Mouse (Mus musculus) embryonic facial prominence, embryonic 15.5 days (tissue): Measurements from ENCODE around the gene Gm9999. TPM values are rescaled to one million over a fixed set of nuclear protein-coding genes. Genes with fewer than 3 reads are reported as not detected.
A peak's percentile ranks its signal among the peaks of the same experiment; 100 is the strongest.

ENCODE experiments used
- ATAC-seq: fragments of 200-750 bp; cut with Nextera tagmentation; 2 replicates; pipeline ENCODE4 v1.8.0; 2017; ENCODE audit warnings: low read depth, moderate TSS enrichment; ENCODE audit not compliant: insufficient number of reproducible peaks, low FRiP score, low TSS enrichment
- H3K27ac ChIP-seq: fragments of 300-500 bp; sonication (generic); replicated peaks from 2 replicates; pipeline ENCODE4 v1.5.1; 2015; ENCODE audit warnings: mild to moderate bottlenecking, inconsistent platforms
- H3K27me3 ChIP-seq: fragments of 300-500 bp; sonication (generic); 2 replicates; pipeline ENCODE4 v1.6.1; 2015; ENCODE audit warnings: inconsistent platforms
- H3K36me3 ChIP-seq: fragments of 300-500 bp; sonication (generic); 2 replicates; pipeline ENCODE4 v1.6.1; 2015; ENCODE audit warnings: mild to moderate bottlenecking, inconsistent platforms
- H3K4me1 ChIP-seq: fragments of 300-500 bp; sonication (generic); 2 replicates; pipeline ENCODE4 v1.6.1; 2015; ENCODE audit warnings: inconsistent platforms
- H3K4me2 ChIP-seq: fragments of 300-500 bp; sonication (generic); replicated peaks from 2 replicates; pipeline ENCODE4 v1.6.1; 2015; ENCODE audit warnings: mild to moderate bottlenecking, inconsistent platforms
- H3K4me3 ChIP-seq: fragments of 300-500 bp; sonication (generic); replicated peaks from 2 replicates; pipeline ENCODE4 v1.5.1; 2015; ENCODE audit warnings: mild to moderate bottlenecking, inconsistent platforms
- H3K9ac ChIP-seq: fragments of 300-500 bp; sonication (generic); 2 replicates; pipeline ENCODE4 v1.6.1; 2015; ENCODE audit warnings: inconsistent platforms
- H3K9me3 ChIP-seq: fragments of 300-500 bp; sonication (generic); replicated peaks from 2 replicates; pipeline ENCODE4 v1.6.1; 2016; ENCODE audit warnings: inconsistent platforms
- WGBS: fragments of 180-500 bp; shearing (Covaris S2); methylation state at CpG from one replicate; pipeline ENCODE4 v1.1.7; 2015; 5-methylcytosine and 5-hydroxymethylcytosine counted together
- polyA plus RNA-seq: library from polyadenylated mRNA; unstranded; fragments of >200 nt; fragmentation: Nextera tagmentation; extraction: Ambion mirVana; gene quantifications from 2 replicates; pipeline ENCODE4 v1.2.1, GENCODE M21; 2015

The Gm9999 gene
- polyA plus RNA-seq, 1 experiment from 2014 or later, result not detected

GRCm38 (mm10) chr7:47000644-47000983 is 17.2 kb downstream of the Gm9999 start:
- H3K4me1 ChIP-seq, result peaks cover 46% of the 10 kb centered on the region
- 11% methylated on average over 3 of the region's 3 CpGs for WGBS
- no peaks in the 10 kb centered on the region for H3K27me3 ChIP-seq
- no peak overlapping the region for H3K9ac ChIP-seq
- H3K9me3 ChIP-seq, result no peaks in the 10 kb centered on the region
- H3K36me3 ChIP-seq, result peaks cover 35% of the 10 kb centered on the region
- H3K27ac ChIP-seq, result peak overlapping the region; percentile 61
- ATAC-seq, result peak; percentile 85
- H3K4me2 ChIP-seq, result no peak overlapping the region
- no peak overlapping the region for H3K4me3 ChIP-seq

DNA sequence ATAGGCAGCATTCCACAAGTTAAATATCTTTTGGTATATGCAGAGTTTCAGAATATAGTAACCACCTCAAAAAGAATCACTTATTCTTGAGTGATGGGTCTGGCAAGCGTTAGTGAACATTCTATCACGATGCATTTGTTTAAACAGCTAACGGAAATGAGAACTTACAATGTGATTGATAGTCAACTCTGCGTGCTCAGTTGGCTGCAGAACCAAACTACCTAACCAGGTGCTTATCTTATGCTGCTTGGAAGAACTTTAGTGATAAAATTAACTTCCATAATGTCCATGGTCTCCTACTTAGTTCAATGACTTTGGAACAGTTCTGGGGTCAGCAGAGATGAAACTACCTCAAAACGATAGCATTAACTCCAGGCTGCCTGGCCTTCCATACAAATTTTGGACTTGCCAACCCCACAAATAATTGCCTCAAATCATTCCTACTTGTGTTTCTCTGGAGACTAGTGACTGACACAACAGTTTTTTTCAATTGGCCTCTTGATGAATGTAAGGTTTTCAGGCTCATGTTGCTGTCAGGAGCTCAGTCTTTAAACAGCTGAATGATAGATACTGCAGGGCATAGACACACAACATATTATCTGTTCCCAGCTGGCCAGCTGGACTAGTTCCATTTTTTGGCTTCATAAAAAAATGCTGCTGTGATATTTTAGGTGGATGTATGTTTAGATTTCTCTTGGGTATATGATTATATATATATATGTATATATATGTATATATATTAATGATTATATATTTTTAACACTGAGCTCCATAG is 17.9 kb downstream of the Gm9999 start:
- peak overlapping the region; percentile 40 for H3K27ac ChIP-seq
- H3K4me1 ChIP-seq, result peaks cover 49% of the 10 kb centered on the region
- peaks cover 30% of the 10 kb centered on the region for H3K36me3 ChIP-seq
- 59% methylated on average over 5 of the region's 5 CpGs for WGBS
- H3K9me3 ChIP-seq, result no peaks in the 10 kb centered on the region
- H3K9ac ChIP-seq, result no peak overlapping the region
- no peaks in the 10 kb centered on the region for H3K27me3 ChIP-seq
- H3K4me3 ChIP-seq, result no peak overlapping the region
- no peak overlapping the region for H3K4me2 ChIP-seq
- ATAC-seq, result no peak

DNA sequence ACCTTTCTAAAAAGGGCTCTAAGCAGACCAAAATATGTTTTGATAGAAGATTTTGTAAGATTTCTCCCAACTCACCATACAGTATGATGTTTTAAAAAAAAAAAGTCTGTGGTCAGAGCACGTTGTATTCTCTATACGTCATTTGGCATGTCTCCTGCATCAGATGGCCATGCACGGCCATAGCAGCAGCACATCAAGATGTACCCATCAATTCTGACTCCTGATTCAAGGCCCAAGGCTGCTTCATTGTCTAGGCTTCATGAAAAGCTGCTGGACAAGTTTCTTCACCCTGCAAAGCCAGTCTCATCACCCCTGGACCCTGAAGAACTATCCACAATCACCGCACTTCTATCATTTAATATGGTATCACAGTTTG is 18.5 kb downstream of the Gm9999 start:
- no peaks in the 10 kb centered on the region for H3K27me3 ChIP-seq
- peak overlapping the region; percentile 45 for H3K27ac ChIP-seq
- H3K4me2 ChIP-seq, result no peak overlapping the region
- peaks cover 52% of the 10 kb centered on the region for H3K4me1 ChIP-seq
- no peak for ATAC-seq
- peaks cover 25% of the 10 kb centered on the region for H3K36me3 ChIP-seq
- H3K9ac ChIP-seq, result no peak overlapping the region
- WGBS, result 41% methylated on average over 4 of the region's 4 CpGs
- H3K9me3 ChIP-seq, result no peaks in the 10 kb centered on the region
- H3K4me3 ChIP-seq, result no peak overlapping the region

DNA sequence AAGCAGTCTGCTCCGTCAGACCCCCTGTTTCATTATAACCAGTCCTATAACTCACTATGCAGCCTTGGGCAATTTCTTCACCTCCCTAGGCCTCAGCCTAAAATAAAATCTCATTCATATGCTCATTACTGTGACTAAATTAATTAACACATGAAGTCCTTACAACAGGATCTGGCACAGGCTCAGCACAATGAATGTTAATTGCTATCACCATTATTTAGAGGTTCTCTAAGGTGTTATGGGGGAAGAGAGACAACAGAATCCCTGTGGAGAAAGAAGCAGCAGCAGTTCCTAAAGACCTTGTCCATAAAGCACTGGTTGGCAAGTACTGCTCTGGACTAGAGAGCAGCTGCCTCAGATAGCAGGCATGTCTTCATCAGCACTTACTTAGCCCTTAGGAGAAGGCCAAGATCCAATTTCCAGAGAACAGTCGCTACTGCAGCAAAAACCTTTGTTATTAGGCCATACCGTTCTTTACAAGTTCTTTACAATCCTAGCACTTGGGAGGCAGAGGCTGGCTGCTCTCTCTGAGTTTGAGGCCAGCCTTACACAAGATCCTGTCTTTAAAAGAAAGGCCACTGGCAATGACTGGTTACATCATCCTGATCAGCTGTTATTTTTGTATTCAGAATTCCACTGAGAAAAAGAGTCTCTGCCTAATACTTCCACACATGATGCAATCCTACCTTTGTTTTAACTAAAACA is 20.2 kb downstream of the Gm9999 start:
- WGBS, result 30% methylated on average over 3 of the region's 3 CpGs
- Histone ChIP-seq H3K36me3 (peaks cover 8% of the 10 kb centered on the region), H3K4me3 (no peak overlapping the region), H3K9me3 (no peaks in the 10 kb centered on the region), H3K9ac (no peak overlapping the region), H3K4me2 (no peak overlapping the region), H3K4me1 (peaks cover 57% of the 10 kb centered on the region), H3K27ac (0 out of 2 replicates have a peak overlapping the region, but pooled peaks have one; percentile 39), H3K27me3 (no peaks in the 10 kb centered on the region)
- ATAC-seq, result no peak

GRCm38 (mm10) chr7:47007109-47007780 is 23.9 kb downstream of the Gm9999 start:
- Histone ChIP-seq H3K4me2 (peak overlapping the region; percentile 85), H3K27me3 (no peaks in the 10 kb centered on the region), H3K4me1 (peaks cover 45% of the 10 kb centered on the region), H3K9ac (peak overlapping the region; percentile 77), H3K36me3 (no peaks in the 10 kb centered on the region), H3K27ac (peak overlapping the region; percentile 97), H3K9me3 (no peaks in the 10 kb centered on the region), H3K4me3 (peak overlapping the region; percentile 77)
- 11% methylated on average over 21 of the region's 21 CpGs for WGBS
- no peak for ATAC-seq

DNA sequence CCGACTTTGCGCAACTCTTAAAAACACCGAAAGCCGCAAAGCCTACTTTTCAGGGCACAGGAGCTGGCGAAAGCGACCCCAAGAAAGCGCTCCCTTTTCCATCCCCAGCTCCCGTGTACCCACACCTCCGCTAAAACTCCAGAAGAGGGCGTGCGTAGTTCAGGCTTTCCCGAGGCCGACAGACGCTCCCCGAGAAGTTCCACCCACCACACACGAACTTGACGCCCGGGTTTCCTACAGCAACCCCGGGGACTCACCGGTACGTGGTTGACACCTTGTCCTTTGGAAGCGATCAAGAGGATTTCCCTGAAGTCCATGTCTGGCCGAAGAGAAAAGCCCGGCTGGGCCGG is 24.4 kb downstream of the Gm9999 start:
- Histone ChIP-seq H3K4me3 (peak overlapping the region; percentile 77), H3K4me1 (peaks cover 40% of the 10 kb centered on the region), H3K9ac (peak overlapping the region; percentile 77), H3K4me2 (peak overlapping the region; percentile 85), H3K9me3 (no peaks in the 10 kb centered on the region), H3K36me3 (no peaks in the 10 kb centered on the region), H3K27me3 (no peaks in the 10 kb centered on the region), H3K27ac (peak overlapping the region; percentile 97)
- 2% methylated on average over 25 of the region's 25 CpGs for WGBS
- peak; percentile 34 for ATAC-seq

- Histone ChIP-seq H3K9me3 (no peaks in the 10 kb centered on the region), H3K4me1 (peaks cover 34% of the 10 kb centered on the region), H3K27ac (peak within 1 kb of the TSS; percentile 97), H3K27me3 (no peaks in the 10 kb centered on the region), H3K9ac (peak within 1 kb of the TSS; percentile 77), H3K4me2 (peak within 1 kb of the TSS; percentile 85), H3K4me3 (peak within 1 kb of the TSS; percentile 77), H3K36me3 (no peaks in the 10 kb centered on the region)
- peak; percentile 96 for ATAC-seq
- under 1% methylated on average over 57 of the region's 57 CpGs for WGBS
Observed at GRCm38 (mm10) chr7:47008168-47008993, 25.0 kb downstream of the Gm9999 start, which contains the start of gene Spty2d1. Gene Spty2d1, minus strand, starts transcription at chr7:47008411.

GRCm38 (mm10) chr7:47013131-47013767 is 29.9 kb downstream of the Gm9999 start:
- 41% methylated on average over 9 of the region's 9 CpGs for WGBS
- Histone ChIP-seq H3K36me3 (no peaks in the 10 kb centered on the region), H3K9ac (no peak overlapping the region), H3K4me2 (no peak overlapping the region), H3K27ac (no peak overlapping the region), H3K27me3 (no peaks in the 10 kb centered on the region), H3K9me3 (no peaks in the 10 kb centered on the region), H3K4me3 (no peak overlapping the region), H3K4me1 (peaks cover 14% of the 10 kb centered on the region)
- ATAC-seq, result no peak

GRCm38 (mm10) chr7:47014564-47015389 is 31.4 kb downstream of the Gm9999 start:
- H3K27me3 ChIP-seq, result no peaks in the 10 kb centered on the region
- no peak overlapping the region for H3K9ac ChIP-seq
- peaks cover 6% of the 10 kb centered on the region for H3K4me1 ChIP-seq
- H3K36me3 ChIP-seq, result no peaks in the 10 kb centered on the region
- ATAC-seq, result no peak
- 59% methylated on average over 11 of the region's 11 CpGs for WGBS
- 0 out of 2 replicates have a peak overlapping the region, but pooled peaks have one; percentile 63 for H3K27ac ChIP-seq
- no peak overlapping the region for H3K4me3 ChIP-seq
- no peak overlapping the region for H3K4me2 ChIP-seq
- H3K9me3 ChIP-seq, result no peaks in the 10 kb centered on the region
